Mouse (Mus musculus) midbrain, embryonic 12.5 days (tissue): ENCODE data around the gene Gm11985. TPM values are rescaled to one million over a fixed set of nuclear protein-coding genes. Genes with fewer than 3 reads are reported as not detected.

ENCODE experiments used
- ATAC-seq: fragments of 200-750 bp; cut with Nextera tagmentation; 2 replicates; pipeline ENCODE4 v1.8.0; 2017; ENCODE audit warnings: low read depth, moderate TSS enrichment, moderate library complexity; ENCODE audit not compliant: low FRiP score
- H3K27ac ChIP-seq: fragments of 300-500 bp; sonication (generic); replicated peaks from 2 replicates; pipeline ENCODE4 v1.5.1; 2016; ENCODE audit warnings: mild to moderate bottlenecking
- H3K27me3 ChIP-seq: fragments of 300-500 bp; sonication (generic); 2 replicates; pipeline ENCODE4 v1.6.1; 2016; ENCODE audit warnings: mild to moderate bottlenecking
- H3K36me3 ChIP-seq: fragments of 300-500 bp; sonication (generic); 2 replicates; pipeline ENCODE4 v1.6.1; 2016
- H3K4me1 ChIP-seq: fragments of 300-500 bp; sonication (generic); 2 replicates; pipeline ENCODE4 v1.6.1; 2016
- H3K4me2 ChIP-seq: fragments of 300-500 bp; sonication (generic); replicated peaks from 2 replicates; pipeline ENCODE4 v1.6.1; 2016; ENCODE audit warnings: mild to moderate bottlenecking, moderate library complexity
- H3K4me3 ChIP-seq: fragments of 300-500 bp; sonication (generic); 2 replicates; pipeline ENCODE4 v1.5.1; 2016; ENCODE audit warnings: mild to moderate bottlenecking
- H3K9ac ChIP-seq: fragments of 300-500 bp; sonication (generic); replicated peaks from 2 replicates; pipeline ENCODE4 v1.6.1; 2016; ENCODE audit warnings: mild to moderate bottlenecking, moderate library complexity
- H3K9me3 ChIP-seq: fragments of 300-500 bp; sonication (generic); 2 replicates; pipeline ENCODE4 v1.6.1; 2016; ENCODE audit warnings: mild to moderate bottlenecking
- WGBS: fragments of 180-500 bp; shearing (Covaris S2); methylation state at CpG from one replicate; pipeline ENCODE4 v1.1.7; 2016; 5-methylcytosine and 5-hydroxymethylcytosine counted together
- polyA plus RNA-seq: library from polyadenylated mRNA; unstranded; fragments of >200 nt; fragmentation: Nextera tagmentation; extraction: Ambion mirVana; gene quantifications from 2 replicates; pipeline ENCODE4 v1.2.1, GENCODE M21; 2016

Gm11985 gene
- polyA plus RNA-seq, 1 experiment from 2014 or later = not detected

GRCm38 (mm10) chr11:7198481-7199256 is 10.3 kb upstream of the Gm11985 start:
- no peak overlapping the region for H3K9ac ChIP-seq
- WGBS = 87% methylated on average over 10 of the region's 10 CpGs
- no peak overlapping the region for H3K4me3 ChIP-seq
- peaks cover 13% of the 10 kb centered on the region for H3K4me1 ChIP-seq
- H3K27ac ChIP-seq = no peak overlapping the region
- no peaks in the 10 kb centered on the region for H3K36me3 ChIP-seq
- no peak for ATAC-seq
- peaks cover 10% of the 10 kb centered on the region for H3K27me3 ChIP-seq
- no peak overlapping the region for H3K4me2 ChIP-seq
- no peaks in the 10 kb centered on the region for H3K9me3 ChIP-seq

GRCm38 (mm10) chr11:7198006-7198405 is 9.6 kb upstream of the Gm11985 start:
- Histone ChIP-seq H3K36me3 (no peaks in the 10 kb centered on the region), H3K4me2 (no peak overlapping the region), H3K9ac (no peak overlapping the region), H3K27me3 (peaks cover 10% of the 10 kb centered on the region), H3K4me3 (no peak overlapping the region), H3K27ac (no peak overlapping the region), H3K4me1 (peaks cover 13% of the 10 kb centered on the region), H3K9me3 (no peaks in the 10 kb centered on the region)
- ATAC-seq = no peak
- WGBS = 87% methylated on average over 19 of the region's 19 CpGs

GRCm38 (mm10) chr11:7197491-7197941 is 9.1 kb upstream of the Gm11985 start, which contains the start of gene Igfbp1:
Igfbp1 (plus strand) TSS chr11:7197782.
- H3K4me2 ChIP-seq = 0 out of 2 replicates have a peak within 1 kb of the TSS, but pooled peaks have one; percentile 9
- H3K4me3 ChIP-seq = no peak within 1 kb of the TSS
- H3K27me3 ChIP-seq = peaks cover 10% of the 10 kb centered on the region
- H3K9me3 ChIP-seq = no peaks in the 10 kb centered on the region
- ATAC-seq = peak; percentile 27; the same call in 1 of the 2 replicates
- 15% methylated on average over 12 of the region's 12 CpGs for WGBS
- H3K36me3 ChIP-seq = no peaks in the 10 kb centered on the region
- H3K9ac ChIP-seq = 0 out of 2 replicates have a peak within 1 kb of the TSS, but pooled peaks have one; percentile 4
- H3K27ac ChIP-seq = no peak within 1 kb of the TSS
- peaks cover 13% of the 10 kb centered on the region for H3K4me1 ChIP-seq

- Histone ChIP-seq H3K9me3 (no peaks in the 10 kb centered on the region), H3K4me2 (no peak overlapping the region), H3K27me3 (peaks cover 10% of the 10 kb centered on the region), H3K4me3 (no peak overlapping the region), H3K36me3 (no peaks in the 10 kb centered on the region), H3K9ac (no peak overlapping the region), H3K27ac (no peak overlapping the region), H3K4me1 (peaks cover 13% of the 10 kb centered on the region)
- ATAC-seq = no peak
- WGBS = 91% methylated on average over 4 of the region's 4 CpGs
Observed at GRCm38 (mm10) chr11:7195312-7195685, 6.9 kb upstream of the Gm11985 start.

- H3K4me2 ChIP-seq = no peak overlapping the region
- H3K27me3 ChIP-seq = peaks cover 10% of the 10 kb centered on the region
- H3K4me1 ChIP-seq = peaks cover 13% of the 10 kb centered on the region
- H3K4me3 ChIP-seq = no peak overlapping the region
- no peaks in the 10 kb centered on the region for H3K9me3 ChIP-seq
- WGBS = 91% methylated on average over 10 of the region's 10 CpGs
- no peaks in the 10 kb centered on the region for H3K36me3 ChIP-seq
- no peak for ATAC-seq
- H3K27ac ChIP-seq = no peak overlapping the region
- no peak overlapping the region for H3K9ac ChIP-seq
Observed at GRCm38 (mm10) chr11:7194432-7195311, 6.3 kb upstream of the Gm11985 start.

- Histone ChIP-seq H3K27ac (no peak overlapping the region), H3K4me3 (no peak overlapping the region), H3K9me3 (no peaks in the 10 kb centered on the region), H3K27me3 (peaks cover 9% of the 10 kb centered on the region), H3K9ac (no peak overlapping the region), H3K36me3 (no peaks in the 10 kb centered on the region), H3K4me2 (no peak overlapping the region), H3K4me1 (peaks cover 13% of the 10 kb centered on the region)
- WGBS = 82% methylated on average over 9 of the region's 9 CpGs
- no peak for ATAC-seq
Observed at GRCm38 (mm10) chr11:7193134-7193533, 4.8 kb upstream of the Gm11985 start.

- Histone ChIP-seq H3K27me3 (peaks cover 5% of the 10 kb centered on the region; the same call in 1 of the 2 replicates), H3K4me3 (no peak overlapping the region), H3K9me3 (no peaks in the 10 kb centered on the region), H3K4me2 (no peak overlapping the region), H3K27ac (no peak overlapping the region), H3K36me3 (no peaks in the 10 kb centered on the region), H3K9ac (no peak overlapping the region), H3K4me1 (peaks cover 9% of the 10 kb centered on the region)
- no peak for ATAC-seq
- 77% methylated on average over 6 of the region's 6 CpGs for WGBS
Observed at GRCm38 (mm10) chr11:7192710-7193109, 4.3 kb upstream of the Gm11985 start.

GRCm38 (mm10) chr11:7187472-7187871 is 897 bp downstream of the Gm11985 start:
- WGBS = 56% methylated on average over 8 of the region's 8 CpGs
- no peaks in the 10 kb centered on the region for H3K9me3 ChIP-seq

GRCm38 (mm10) chr11:7184420-7184819 is 3.9 kb downstream of the Gm11985 start:
- ATAC-seq = no peak
- 16% methylated on average over 1 of the region's 1 CpGs for WGBS
- no peak overlapping the region for H3K9ac ChIP-seq

More at GRCm38 (mm10) chr11:7187472-7187871, 897 bp downstream of the Gm11985 start:
- H3K9ac ChIP-seq = no peak overlapping the region
- no peak overlapping the region for H3K4me2 ChIP-seq
- no peaks in the 10 kb centered on the region for H3K36me3 ChIP-seq
- peaks cover 4% of the 10 kb centered on the region; the same call in 1 of the 2 replicates for H3K4me1 ChIP-seq
- no peak overlapping the region for H3K27ac ChIP-seq
- H3K4me3 ChIP-seq = no peak overlapping the region
- no peak for ATAC-seq
- H3K27me3 ChIP-seq = 0 out of 2 replicates have a peak, but pooled peaks cover 3% of the 10 kb centered on the region

GRCm38 (mm10) chr11:7182409-7183042 is 5.8 kb downstream of the Gm11985 start:
- H3K4me1 ChIP-seq = peaks cover 10% of the 10 kb centered on the region
- H3K9ac ChIP-seq = no peak overlapping the region

More at GRCm38 (mm10) chr11:7184420-7184819, 3.9 kb downstream of the Gm11985 start:
- Histone ChIP-seq H3K4me2 (no peak overlapping the region), H3K4me3 (no peak overlapping the region), H3K9me3 (no peaks in the 10 kb centered on the region), H3K36me3 (no peaks in the 10 kb centered on the region), H3K27me3 (0 out of 2 replicates have a peak, but pooled peaks cover 3% of the 10 kb centered on the region), H3K4me1 (peaks cover 10% of the 10 kb centered on the region), H3K27ac (no peak overlapping the region)

GRCm38 (mm10) chr11:7179276-7179675 is 9.1 kb downstream of the Gm11985 start:
- H3K27ac ChIP-seq = no peak overlapping the region
- H3K4me3 ChIP-seq = no peak overlapping the region
- H3K4me2 ChIP-seq = no peak overlapping the region
- H3K4me1 ChIP-seq = peaks cover 10% of the 10 kb centered on the region
- H3K9me3 ChIP-seq = no peaks in the 10 kb centered on the region
- no peak overlapping the region for H3K9ac ChIP-seq
- ATAC-seq = no peak
- H3K36me3 ChIP-seq = no peaks in the 10 kb centered on the region
- H3K27me3 ChIP-seq = no peaks in the 10 kb centered on the region
- WGBS = 84% methylated on average over 2 of the region's 2 CpGs

More at GRCm38 (mm10) chr11:7182409-7183042, 5.8 kb downstream of the Gm11985 start:
- 7% methylated on average over 8 of the region's 8 CpGs for WGBS
- Histone ChIP-seq H3K4me3 (no peak overlapping the region), H3K36me3 (no peaks in the 10 kb centered on the region), H3K4me2 (no peak overlapping the region), H3K27me3 (0 out of 2 replicates have a peak, but pooled peaks cover 3% of the 10 kb centered on the region), H3K9me3 (no peaks in the 10 kb centered on the region), H3K27ac (0 out of 2 replicates have a peak overlapping the region, but pooled peaks have one; percentile 7)
- peak; percentile 89 for ATAC-seq
